Mouse (Mus musculus) frontal cortex, adult (tissue): ENCODE measurements around the gene Asb8.
A peak's percentile ranks its signal among the peaks of the same experiment; 100 is the strongest.

ENCODE experiments used
- ATAC-seq: cut with Nextera tagmentation; 2 replicates; pipeline ENCODE4 v1.9.2; 2017; ENCODE audit warnings: mild to moderate bottlenecking, moderate library complexity, mixed read lengths; ENCODE audit not compliant: low TSS enrichment

The Asb8 gene

GRCm38 (mm10) chr15:98155944-98156343 is 9.5 kb downstream of the Asb8 start:
- ATAC-seq, result no peak

GRCm38 (mm10) chr15:98155272-98155671 is 10.2 kb downstream of the Asb8 start:
- ATAC-seq, result no peak

- no peak for ATAC-seq
Measured at GRCm38 (mm10) chr15:98154631-98155030, 10.8 kb downstream of the Asb8 start.

GRCm38 (mm10) chr15:98154146-98154545 is 11.3 kb downstream of the Asb8 start:
- ATAC-seq, result no peak

GRCm38 (mm10) chr15:98153625-98154024 is 11.8 kb downstream of the Asb8 start:
- peak; percentile 74; the same call in 1 of the 2 replicates for ATAC-seq

- no peak for ATAC-seq
Measured at GRCm38 (mm10) chr15:98152916-98153315, 12.5 kb downstream of the Asb8 start.

- ATAC-seq, result no peak
Measured at GRCm38 (mm10) chr15:98149166-98149602, 16.2 kb downstream of the Asb8 start.

GRCm38 (mm10) chr15:98148356-98148755 is 17.1 kb downstream of the Asb8 start:
- ATAC-seq, result no peak

GRCm38 (mm10) chr15:98145559-98146181 is 19.8 kb downstream of the Asb8 start:
- peak; percentile 91 for ATAC-seq

- 0 out of 2 replicates have a peak, but pooled peaks have one; percentile 39 for ATAC-seq
Measured at GRCm38 (mm10) chr15:98144861-98145507, 20.4 kb downstream of the Asb8 start.

- peak; percentile 14; the same call in 1 of the 2 replicates for ATAC-seq
Measured at GRCm38 (mm10) chr15:98142515-98142914, 22.9 kb downstream of the Asb8 start.

GRCm38 (mm10) chr15:98140809-98141208 is 24.6 kb downstream of the Asb8 start:
- ATAC-seq, result no peak

- ATAC-seq, result no peak
Measured at GRCm38 (mm10) chr15:98139763-98140162, 25.7 kb downstream of the Asb8 start.

GRCm38 (mm10) chr15:98136871-98137270 is 28.6 kb downstream of the Asb8 start:
- ATAC-seq, result no peak

- no peak for ATAC-seq
Measured at GRCm38 (mm10) chr15:98135671-98136070, 29.8 kb downstream of the Asb8 start.

- no peak for ATAC-seq
Measured at GRCm38 (mm10) chr15:98134666-98135065, 30.8 kb downstream of the Asb8 start.

GRCm38 (mm10) chr15:98134034-98134433 is 31.4 kb downstream of the Asb8 start:
- ATAC-seq, result peak; percentile 24; the same call in 1 of the 2 replicates

- no peak for ATAC-seq
Measured at GRCm38 (mm10) chr15:98133471-98133870, 32.0 kb downstream of the Asb8 start.

- no peak for ATAC-seq
Measured at GRCm38 (mm10) chr15:98131942-98132655, 33.3 kb downstream of the Asb8 start.

GRCm38 (mm10) chr15:98131451-98131850 is 34.0 kb downstream of the Asb8 start:
- no peak for ATAC-seq

- ATAC-seq, result no peak
Measured at GRCm38 (mm10) chr15:98131001-98131400, 34.4 kb downstream of the Asb8 start.

GRCm38 (mm10) chr15:98120831-98121230 is 44.6 kb downstream of the Asb8 start:
- no peak for ATAC-seq

- ATAC-seq, result no peak
Measured at GRCm38 (mm10) chr15:98119363-98119762, 46.1 kb downstream of the Asb8 start.
